Mouse (Mus musculus) monocyte, adult 5-6 weeks (primary cell): ENCODE data around the gene Hoxa11. TPM values are rescaled to one million over a fixed set of nuclear protein-coding genes. Genes with fewer than 3 reads are reported as not detected.

Source experiments
- ATAC-seq: fragments of 153-309, 156-312 bp; replicated peaks from 2 replicates; pipeline ENCODE4 v1.8.0; 2017; ENCODE audit warnings: mild to moderate bottlenecking; ENCODE audit not compliant: low TSS enrichment, insufficient number of reproducible peaks, severe bottlenecking, poor library complexity, low FRiP score
- total RNA-seq: library from RNA; stranded (forward); fragments of 200-1000, 200-491, 200-594 nt; gene quantifications from 3 replicates; pipeline ENCODE4 v1.2.3, GENCODE M21; 2017

Hoxa11 gene
- total RNA-seq, 1 experiment from 2014 or later = not detected

DNA sequence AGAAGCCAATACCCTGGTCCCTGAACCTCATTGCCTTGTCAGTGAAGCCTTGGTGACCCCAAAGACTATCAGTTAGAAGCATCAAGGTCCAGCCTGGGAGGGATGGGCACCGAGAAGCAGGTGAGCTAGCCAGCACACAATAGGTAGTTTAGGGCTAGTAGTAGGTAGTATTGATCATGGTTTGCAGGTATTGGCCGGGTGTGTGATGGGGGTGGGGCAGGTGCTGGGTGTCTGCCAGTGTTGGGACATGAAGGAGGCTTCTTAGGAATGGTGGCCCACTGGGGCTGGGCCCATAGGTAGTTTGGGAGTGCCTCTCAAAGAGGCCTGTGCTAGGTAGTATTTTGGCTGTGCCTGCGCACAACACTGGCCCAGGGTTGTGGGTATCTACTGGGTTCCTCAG lies 30.5 kb downstream of the Hoxa11 start:
- no peak for ATAC-seq

DNA sequence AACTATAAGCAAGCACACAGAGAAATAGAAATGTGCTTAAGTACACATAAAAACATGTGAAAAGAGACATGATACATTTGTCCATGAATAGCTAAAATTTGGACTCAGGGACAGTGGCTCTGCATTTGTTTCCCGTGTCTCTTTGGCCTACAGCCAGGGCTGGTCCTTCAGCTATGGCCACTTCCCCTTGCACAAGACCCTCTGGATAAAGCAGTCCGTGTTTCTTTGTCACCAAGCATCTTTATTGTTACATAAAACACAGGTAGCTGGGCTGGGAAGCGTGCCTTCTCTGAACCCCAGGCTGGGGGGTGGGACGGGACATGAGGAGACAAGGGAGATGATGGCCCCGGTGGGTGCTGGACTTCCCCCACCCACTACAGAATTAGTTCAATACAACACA lies 31.3 kb downstream of the Hoxa11 start:
- ATAC-seq = no peak

GRCm38 (mm10) chr6:52213119-52213986 lies 32.3 kb downstream of the Hoxa11 start, which contains the start of the genes Hoxa3 and Gm28308:
Hoxa3 (minus strand) TSS chr6:52213336.
Gm28308 (minus strand) TSS chr6:52213339.
- no peak for ATAC-seq

GRCm38 (mm10) chr6:52212556-52213118 lies 33.0 kb downstream of the Hoxa11 start:
- ATAC-seq = no peak

- no peak for ATAC-seq
Measured at GRCm38 (mm10) chr6:52211961-52212360, 33.6 kb downstream of the Hoxa11 start.

DNA sequence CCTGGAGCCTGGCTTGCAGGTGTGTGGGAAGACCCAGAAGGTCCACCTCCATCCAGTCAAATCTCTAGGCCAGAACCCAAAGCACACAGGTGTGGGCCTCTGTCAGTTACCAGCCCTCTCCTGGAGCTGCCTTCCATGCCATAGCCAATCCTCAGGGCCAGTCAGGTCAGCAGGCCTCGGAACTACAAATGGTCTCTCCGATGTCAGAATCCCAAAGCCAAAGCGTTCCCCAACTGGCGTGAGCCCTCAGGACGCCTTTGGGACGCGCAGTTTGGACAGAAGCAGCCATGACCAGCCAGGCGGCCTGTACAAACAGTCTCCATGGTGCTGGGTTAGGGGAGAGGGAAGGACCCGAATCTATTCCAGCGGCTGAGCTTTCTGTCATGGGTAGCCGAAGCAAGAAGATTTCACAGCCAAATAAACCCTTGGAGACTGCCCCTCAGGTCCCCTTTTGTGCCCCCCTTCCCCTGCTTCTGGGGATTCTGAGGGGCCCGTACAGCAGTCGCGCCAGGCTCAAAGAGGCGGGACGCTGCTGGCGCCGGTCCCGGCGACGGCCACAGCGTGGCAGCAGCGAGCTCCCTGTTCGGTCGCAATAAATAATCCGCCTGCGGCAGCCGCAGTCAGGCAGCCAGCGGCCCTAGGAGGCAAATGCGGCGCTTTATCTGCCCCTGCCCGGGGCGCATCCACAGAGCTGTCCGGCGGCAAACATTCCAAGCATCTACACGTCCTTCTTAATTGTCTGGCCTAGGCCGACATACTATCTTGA lies 34.3 kb downstream of the Hoxa11 start:
- 0 out of 2 replicates have a peak, but pooled peaks have one; percentile 37 for ATAC-seq

- no peak for ATAC-seq
Measured at GRCm38 (mm10) chr6:52209685-52210046, 35.9 kb downstream of the Hoxa11 start.

- no peak for ATAC-seq
Measured at GRCm38 (mm10) chr6:52208868-52209684, 36.5 kb downstream of the Hoxa11 start.

GRCm38 (mm10) chr6:52208072-52208867 lies 37.3 kb downstream of the Hoxa11 start, which contains the start of gene Hoxa6:
Hoxa6 (minus strand) TSS chr6:52208722.
- ATAC-seq = no peak

DNA sequence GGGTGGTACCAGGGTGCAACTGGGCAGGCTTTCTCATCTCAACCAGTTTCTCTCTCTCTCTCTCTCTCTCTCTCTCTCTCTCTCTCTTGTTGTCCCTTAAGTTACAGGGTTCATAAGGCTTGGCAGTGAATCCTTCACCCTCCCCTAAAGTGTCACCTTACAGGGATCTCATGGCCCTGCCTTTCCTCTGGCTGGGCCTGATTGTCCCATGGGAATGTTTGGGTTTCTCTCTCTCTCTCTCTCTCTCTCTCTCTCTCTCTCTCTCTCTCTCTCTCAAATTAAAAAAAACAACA lies 38.0 kb downstream of the Hoxa11 start:
- no peak for ATAC-seq

- no peak for ATAC-seq
Measured at GRCm38 (mm10) chr6:52206882-52207683, 38.5 kb downstream of the Hoxa11 start.

DNA sequence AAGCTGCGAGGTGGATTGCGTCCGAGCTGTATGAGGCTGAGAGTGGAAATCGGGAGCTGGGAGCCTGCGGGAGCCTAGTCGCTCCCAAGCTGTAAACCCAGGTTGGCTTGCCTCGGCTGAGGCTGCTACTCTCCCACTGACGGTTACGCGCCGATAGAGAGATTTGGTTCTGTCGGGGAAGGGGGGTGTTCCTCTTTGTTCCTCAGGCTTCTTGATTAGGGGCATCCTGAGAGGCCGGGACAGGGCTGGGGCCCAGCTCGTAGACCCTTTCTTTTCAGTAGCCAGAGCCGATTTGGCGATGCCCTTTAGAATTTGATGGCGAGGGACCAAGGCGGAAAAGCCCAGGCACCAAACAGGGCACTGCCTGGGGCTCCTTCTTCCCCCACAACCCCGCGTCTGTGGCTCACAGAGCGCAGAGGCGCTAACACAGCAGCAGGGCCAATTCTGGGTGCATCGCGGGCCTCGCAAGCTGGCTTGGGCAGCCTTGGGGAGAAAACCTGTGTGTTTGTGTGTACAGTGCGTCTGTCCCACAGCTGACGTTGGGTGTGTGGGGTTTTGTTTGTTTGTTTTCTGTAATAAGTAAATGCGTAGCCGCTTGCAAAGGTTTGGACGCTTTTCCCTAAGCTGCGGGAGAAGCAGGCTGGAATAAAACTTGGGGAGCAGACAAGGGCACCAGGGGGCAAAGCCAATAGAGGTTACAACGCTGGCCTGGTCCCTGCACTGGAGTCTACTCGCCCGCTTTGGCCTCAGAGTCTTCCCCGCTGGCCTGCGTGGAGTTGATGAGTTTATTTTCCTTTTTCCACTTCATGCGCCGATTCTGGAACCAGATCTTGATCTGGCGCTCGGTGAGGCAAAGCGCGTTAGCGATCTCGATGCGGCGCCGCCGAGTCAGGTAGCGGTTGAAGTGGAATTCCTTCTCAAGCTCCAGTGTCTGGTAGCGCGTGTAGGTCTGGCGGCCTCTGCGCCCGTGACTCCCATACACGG lies 39.7 kb downstream of the Hoxa11 start:
- ATAC-seq = no peak

GRCm38 (mm10) chr6:52205221-52205620 lies 40.4 kb downstream of the Hoxa11 start:
- no peak for ATAC-seq

GRCm38 (mm10) chr6:52204050-52204752 lies 41.4 kb downstream of the Hoxa11 start, which contains the start of gene Hoxa5:
Hoxa5 (minus strand) TSS chr6:52204587.
- no peak for ATAC-seq

DNA sequence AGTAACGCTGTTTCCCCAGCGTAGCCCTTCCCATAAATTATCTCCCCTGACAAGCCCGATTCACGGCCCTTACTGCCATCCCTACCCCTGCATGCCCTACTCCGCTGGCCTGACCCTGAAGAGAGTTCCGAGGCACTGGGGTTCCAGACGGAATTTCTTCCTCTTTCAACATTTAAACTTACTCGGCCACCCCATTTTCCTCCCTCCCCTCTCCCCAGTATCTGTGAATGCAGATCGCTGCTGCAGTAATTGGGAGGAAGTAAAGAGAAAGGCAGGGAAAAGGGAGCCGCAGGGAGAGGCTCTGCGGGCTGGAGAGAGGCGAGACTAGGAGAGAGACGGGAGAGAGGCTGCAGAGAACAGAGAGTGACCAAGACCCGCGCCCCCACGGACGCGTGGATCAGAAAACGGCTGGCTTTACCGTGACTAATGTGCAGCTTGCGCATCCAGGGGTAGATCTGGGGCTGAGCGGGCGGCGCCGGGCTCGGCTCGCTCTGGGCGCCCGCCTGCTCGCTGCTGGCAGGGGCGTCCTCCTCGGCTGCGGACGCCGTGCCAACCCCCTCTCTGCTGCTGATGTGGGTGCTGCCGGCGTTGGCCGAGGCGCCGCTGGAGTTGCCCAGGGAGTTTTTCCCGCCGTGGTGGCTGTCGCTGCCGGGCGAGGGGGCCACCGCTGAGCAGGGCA lies 42.1 kb downstream of the Hoxa11 start:
- ATAC-seq = no peak
